Mouse (Mus musculus) pancreas, adult 10 weeks (tissue): ENCODE data around the gene Mptx1. TPM values are rescaled to one million over a fixed set of nuclear protein-coding genes. Genes with fewer than 3 reads are reported as not detected.

Source experiments
- polyA plus RNA-seq: library from polyadenylated mRNA; stranded (reverse); fragments of 350-450 nt; fragmentation: Illumina TruSeq; extraction: RNeasy Lipid Tissue Mini Kit (QIAGEN cat#74804); gene quantifications from one replicate; pipeline ENCODE4 v1.2.3, GENCODE M21; 2015; ENCODE audit warnings: low read depth, low replicate concordance; ENCODE audit not compliant: insufficient read depth

Gene Mptx1
- polyA plus RNA-seq: not detected

DNA sequence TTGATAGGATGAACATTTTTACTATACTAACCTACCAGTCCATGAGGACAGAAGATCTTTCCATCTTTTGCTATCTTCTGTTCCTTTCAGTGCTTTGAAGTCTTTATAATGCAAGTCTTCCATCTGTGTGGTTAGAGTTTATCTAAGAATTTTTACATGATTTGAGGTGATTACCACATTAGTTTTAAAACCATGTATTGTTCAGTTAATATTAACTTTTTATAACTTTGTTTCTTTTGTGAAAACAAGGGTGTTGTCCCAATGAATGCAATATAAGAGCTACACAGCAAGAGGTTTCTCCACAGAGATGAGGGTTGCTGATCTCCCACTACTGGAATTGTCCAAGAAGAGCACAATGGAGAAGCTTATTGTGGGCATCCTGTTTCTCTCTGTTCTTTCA lies at the start of gene Mptx1:
Gene Mptx1 (plus strand): TSS at position 301 of the 400 bp plus-strand sequence.

DNA sequence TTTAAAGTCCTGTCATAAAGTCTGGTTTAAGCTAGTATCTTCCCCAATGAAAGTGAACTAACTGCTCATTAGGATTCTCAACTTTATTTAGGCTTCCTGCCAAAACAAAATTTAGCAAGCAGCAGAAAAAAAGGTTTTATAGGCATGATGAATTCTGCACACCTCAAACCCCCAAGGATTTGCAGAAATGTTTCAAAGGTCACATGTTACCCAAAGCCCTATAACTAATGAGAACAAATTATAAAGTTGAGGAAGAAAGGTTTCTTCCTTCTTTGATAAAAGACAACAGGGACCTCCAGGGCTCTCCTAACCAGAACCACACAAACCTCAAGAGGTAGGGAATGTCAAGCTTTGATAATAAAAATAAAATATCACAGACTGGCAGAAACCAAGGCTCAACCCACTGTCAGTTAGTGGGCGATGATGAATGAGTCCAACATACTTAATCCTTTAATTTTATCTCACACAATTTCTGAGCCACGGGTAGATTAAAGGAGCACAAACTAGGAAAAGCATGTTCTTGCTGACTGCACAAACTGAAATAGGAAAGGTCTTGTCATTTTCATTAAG lies 34.6 kb downstream of the Mptx1 start, which contains the start of gene Olfr417:
Gene Olfr417 (plus strand): TSS at position 241 of the 570 bp plus-strand sequence.

Other genes with a start within 250 kb of the Mptx1 start
- gene Olfr429, start 246.2 kb upstream of the Mptx1 start, polyA plus RNA-seq: not detected
- not detected for gene Olfr427, start 233.6 kb upstream of the Mptx1 start, polyA plus RNA-seq
- not detected for gene Olfr231, start 209.4 kb upstream of the Mptx1 start, polyA plus RNA-seq
- gene Olfr424, start 199.0 kb upstream of the Mptx1 start, polyA plus RNA-seq: not detected
- gene Olfr420, start 174.9 kb upstream of the Mptx1 start, polyA plus RNA-seq: not detected
- 0.17 TPM for gene Spta1, start 157.7 kb upstream of the Mptx1 start, polyA plus RNA-seq
- gene Olfr419, start 78.5 kb upstream of the Mptx1 start, polyA plus RNA-seq: not detected
- not detected for gene Olfr417, start 34.6 kb downstream of the Mptx1 start, polyA plus RNA-seq
- not detected for gene Olfr248, start 60.5 kb downstream of the Mptx1 start, polyA plus RNA-seq
- not detected for gene Olfr414, start 93.5 kb downstream of the Mptx1 start, polyA plus RNA-seq
- gene Olfr220, start 111.6 kb downstream of the Mptx1 start, polyA plus RNA-seq: not detected
- 2.8 TPM for gene Fmn2, start 171.3 kb downstream of the Mptx1 start, polyA plus RNA-seq